Comparison of ENCODE assay signal across 14 mouse cellular contexts in the genomic region with DNA sequence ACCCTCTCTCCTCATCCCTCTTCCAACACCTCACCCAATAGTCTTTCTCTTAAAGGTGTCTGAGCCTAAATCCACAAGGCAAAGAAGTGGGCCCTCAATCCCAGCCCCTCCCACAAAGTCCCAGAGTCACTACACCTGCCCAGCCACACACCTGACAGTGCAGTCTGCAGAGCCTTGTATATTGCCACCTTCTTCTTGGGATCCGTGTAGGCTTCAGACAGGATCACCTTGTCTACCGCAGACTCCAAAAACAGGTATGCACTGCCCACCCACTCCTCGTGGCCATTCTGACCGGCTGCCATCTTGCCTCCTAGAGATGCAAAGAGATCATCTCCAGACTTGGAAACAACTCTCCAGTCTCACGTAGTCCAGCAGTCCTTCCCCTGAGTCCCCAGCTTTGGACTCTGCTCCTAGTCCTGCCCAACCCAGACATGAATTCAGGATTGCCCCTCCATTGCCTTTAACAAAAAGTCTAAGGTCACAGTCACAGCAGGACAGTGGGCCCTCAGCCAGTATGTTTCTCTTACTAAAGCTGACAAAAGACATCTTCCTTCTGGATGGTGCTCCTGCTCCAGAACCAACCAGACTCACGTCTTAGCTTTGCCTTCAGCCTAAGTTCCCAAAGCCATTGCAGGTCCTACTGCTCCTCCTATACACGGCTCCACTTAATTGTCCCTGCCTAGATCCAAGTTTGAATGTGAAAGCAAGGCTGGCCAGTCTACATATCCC. TPM values are rescaled to one million over a fixed set of nuclear protein-coding genes. Genes with fewer than 3 reads are reported as not detected.
DNase-seq lines count a peak whose midpoint lies in the region; ATAC-seq lines count a peak whose summit lies in the region.
"Had no signal": no experiment of that assay in that cellular context is flagged by ENCODE, and none has a peak within 500 bp of the region (broad histone marks: within the 10 kb centered on the region; RNA-seq: fewer than 3 reads in every experiment).

No protein-coding gene starts in this region.

- DNase-seq in cerebellum, adult 9-11 months = peak; percentile 26
- DNase-seq in cerebellum, postnatal 10 days = no peak
- DNase-seq in limb, embryonic 10.5 days (ENCODE audit: low spot score) = no peak
- peak; percentile 37 for DNase-seq in testis, postnatal 10 days (ENCODE audit: low spot score)
- no peak for DNase-seq in testis, postnatal 14 days (ENCODE audit: low spot score)
- no peak for DNase-seq in adrenal gland, adult (ENCODE audit: inconsistent age in 2 of 2, low spot score in 1 of 2)

- WGBS in limb, embryonic 12.5 days = 65% methylated on average over 7 of the region's 7 CpGs
- WGBS in limb, embryonic 10.5 days = 67% methylated on average over 7 of the region's 7 CpGs

- H3K36me3 ChIP-seq in limb, embryonic 12.5 days = no peaks in the 10 kb centered on the region
- H3K36me3 ChIP-seq in limb, embryonic 10.5 days = no peaks in the 10 kb centered on the region
- H3K36me3 ChIP-seq: forebrain, embryonic 15.5 days; liver, embryonic 13.5 days; neural tube, embryonic 15.5 days had no signal

- no peak overlapping the region for H3K27ac ChIP-seq in limb, embryonic 12.5 days
- no peak overlapping the region for H3K27ac ChIP-seq in limb, embryonic 10.5 days
- H3K27ac ChIP-seq: forebrain, embryonic 15.5 days; hindbrain, embryonic 14.5 days; left cerebral cortex, adult 2 months; liver, embryonic 13.5 days; macrophage; neural tube, embryonic 15.5 days; stomach, postnatal 0 days had no signal

- H3K9me3 ChIP-seq in limb, embryonic 12.5 days = no peaks in the 10 kb centered on the region
- no peaks in the 10 kb centered on the region for H3K9me3 ChIP-seq in limb, embryonic 10.5 days (replicated peaks)
- H3K9me3 ChIP-seq: forebrain, embryonic 15.5 days; liver, embryonic 13.5 days; neural tube, embryonic 15.5 days had no signal

- no peak overlapping the region for H3K4me3 ChIP-seq in limb, embryonic 12.5 days (replicated peaks)
- H3K4me3 ChIP-seq in limb, embryonic 10.5 days = no peak overlapping the region

- ATAC-seq in limb, embryonic 12.5 days (ENCODE audit: insufficient number of reproducible peaks, insufficient read depth, low FRiP score, low TSS enrichment, low read depth) = no peak

- peaks cover 94% of the 10 kb centered on the region for H3K27me3 ChIP-seq in limb, embryonic 12.5 days
- peaks cover 100% of the 10 kb centered on the region for H3K27me3 ChIP-seq in limb, embryonic 10.5 days (ENCODE audit: low read depth, poor library complexity, severe bottlenecking)

- peaks cover 23% of the 10 kb centered on the region for H3K4me1 ChIP-seq in limb, embryonic 12.5 days (replicated peaks)
- H3K4me1 ChIP-seq in limb, embryonic 10.5 days = peaks cover 34% of the 10 kb centered on the region

- no peak overlapping the region for H3K4me2 ChIP-seq in limb, embryonic 12.5 days

- H3K9ac ChIP-seq in limb, embryonic 12.5 days (replicated peaks) = 0 out of 2 replicates have a peak overlapping the region, but pooled peaks have one; percentile 4
- H3K9ac ChIP-seq: forebrain, embryonic 15.5 days; hindbrain, embryonic 14.5 days had no signal

RNA-seq across cellular contexts. Expression of gene Tradd, which starts 3.9 kb away (rescaled TPM):
- 16.0 and 16.6 TPM in 2 replicates for polyA plus RNA-seq in limb, embryonic 12.5 days (2016; fragmentation: Nextera tagmentation; extraction: Ambion mirVana)
- 11.4 and 12.1 TPM in 2 replicates for polyA plus RNA-seq in limb, embryonic 10.5 days (2016; fragmentation: Nextera tagmentation; extraction: Ambion mirVana)

RNA-seq across cellular contexts. Expression of gene Fbxl8, which starts 3.9 kb away (rescaled TPM):
- polyA plus RNA-seq in limb, embryonic 12.5 days (2016; fragmentation: Nextera tagmentation; extraction: Ambion mirVana) = 1.7 and 1.9 TPM in 2 replicates
- 0.81 and 1.1 TPM in 2 replicates for polyA plus RNA-seq in limb, embryonic 10.5 days (2016; fragmentation: Nextera tagmentation; extraction: Ambion mirVana)

RNA-seq across cellular contexts. Expression of gene B3gnt9, which starts 5.6 kb away (rescaled TPM):
- polyA plus RNA-seq in limb, embryonic 12.5 days (2016; fragmentation: Nextera tagmentation; extraction: Ambion mirVana) = 5.9 and 6.8 TPM in 2 replicates
- 1.4 and 1.7 TPM in 2 replicates for polyA plus RNA-seq in limb, embryonic 10.5 days (2016; fragmentation: Nextera tagmentation; extraction: Ambion mirVana)

RNA-seq across cellular contexts. Expression of gene Hsf4, which starts 9.1 kb away (rescaled TPM):
- 0.13 and 0.18 TPM in 2 replicates for polyA plus RNA-seq in limb, embryonic 12.5 days (2016; fragmentation: Nextera tagmentation; extraction: Ambion mirVana)
- 0.10 TPM in 1 of 2 replicates, not detected in the other for polyA plus RNA-seq in limb, embryonic 10.5 days (2016; fragmentation: Nextera tagmentation; extraction: Ambion mirVana)

RNA-seq across cellular contexts. Expression of gene Nol3, which starts 15.4 kb away (rescaled TPM):
- polyA plus RNA-seq in limb, embryonic 12.5 days (2016; fragmentation: Nextera tagmentation; extraction: Ambion mirVana) = 1.6 TPM in 2 replicates
- polyA plus RNA-seq in limb, embryonic 10.5 days (2016; fragmentation: Nextera tagmentation; extraction: Ambion mirVana) = 0.40 and 0.45 TPM in 2 replicates

Comparison
In these comparisons a context has a peak if more than half of its experiments do, and no peak if none do; other contexts are left out.
1. DNase-seq: peak in cerebellum, adult 9-11 months (single experiment) and testis, postnatal 10 days (single experiment); none in cerebellum, postnatal 10 days (0 of 2), limb, embryonic 10.5 days (single experiment), testis, postnatal 14 days (single experiment) and adrenal gland, adult (0 of 2).